29 mouse cellular contexts compared by ENCODE assay signal in the genomic region with DNA sequence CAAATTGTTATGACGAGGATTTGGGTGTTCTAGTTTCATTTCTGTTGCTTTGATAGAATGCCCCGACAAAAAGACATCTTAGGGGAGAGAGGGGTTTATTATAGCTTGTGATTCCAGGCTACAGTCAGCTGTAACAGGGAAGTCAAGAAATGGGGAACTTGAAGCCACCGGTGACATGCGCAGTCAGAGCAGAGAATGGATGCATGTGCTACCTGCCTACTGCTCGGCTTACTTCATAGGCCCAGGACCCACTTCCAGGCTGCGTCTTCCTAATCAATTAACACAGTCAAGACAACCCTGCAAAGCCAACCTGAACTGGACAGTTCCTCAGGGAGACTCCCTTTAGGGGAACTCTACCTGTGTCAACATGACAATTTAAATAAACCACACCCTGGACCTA. TPM values are rescaled to one million over a fixed set of nuclear protein-coding genes. Genes with fewer than 3 reads are reported as not detected.
A peak's percentile ranks its signal among the peaks of the same experiment; 100 is the strongest.
DNase-seq lines count a peak whose midpoint lies in the region; ATAC-seq and TF ChIP-seq lines count a peak whose summit lies in the region.
"Had no signal": no experiment of that assay in that cellular context is flagged by ENCODE, and none has a peak within 500 bp of the region (broad histone marks: within the 10 kb centered on the region; RNA-seq: fewer than 3 reads in every experiment).

No protein-coding gene starts in this region.

- no peak for TF ChIP-seq POLR2A in MEL (IDR thresholded peaks at IDR 0.05; ENCODE audit: control insufficient read depth in 1 of 2, insufficient read depth in 1 of 2, low read depth in 1 of 2, low read length in 2 of 2, poor library complexity in 1 of 2)

- peaks cover 6 to 37% of the 10 kb centered on the region in 2 experiments; a peak in 3 of 4 replicates for H3K36me3 ChIP-seq in MEL (ENCODE audit: control insufficient read depth in 1 of 2, insufficient read depth in 2 of 2, low read length in 2 of 2)
- H3K36me3 ChIP-seq in splenic B cell, adult 2 months (ENCODE audit: control insufficient read depth, insufficient read depth, low read length, poor library complexity, severe bottlenecking) = no peaks in the 10 kb centered on the region
- H3K36me3 ChIP-seq in midbrain, postnatal 0 days (ENCODE audit: insufficient read depth, low read length) = no peaks in the 10 kb centered on the region
- H3K36me3 ChIP-seq: embryonic facial prominence, embryonic 13.5 days; forebrain, embryonic 15.5 days; limb, embryonic 15.5 days; liver, embryonic 13.5 days; midbrain, embryonic 12.5 days; neural tube, embryonic 15.5 days had no signal

- H3K4me3 ChIP-seq in MEL (ENCODE audit: control insufficient read depth in 1 of 2, insufficient read depth in 1 of 2, low read depth in 2 of 2, low read length in 2 of 2) = no peak overlapping the region
- H3K4me3 ChIP-seq in midbrain, postnatal 0 days (ENCODE audit: low read depth, low read length) = no peak overlapping the region
- H3K4me3 ChIP-seq: embryonic facial prominence, embryonic 13.5 days; forebrain, embryonic 10.5 days; forebrain, embryonic 15.5 days; limb, embryonic 10.5 days; limb, embryonic 15.5 days; liver, embryonic 13.5 days; midbrain, embryonic 12.5 days; neural tube, embryonic 15.5 days had no signal

- no peak for TF ChIP-seq RAD21 in MEL (IDR thresholded peaks at IDR 0.05; ENCODE audit: low read depth, low read length)

- H3K27me3 ChIP-seq in MEL (ENCODE audit: control insufficient read depth in 1 of 2, insufficient read depth in 2 of 2, low read length in 2 of 2) = no peaks in the 10 kb centered on the region
- H3K27me3 ChIP-seq in splenic B cell, adult 2 months (ENCODE audit: control insufficient read depth, insufficient read depth, low read length, poor library complexity, severe bottlenecking) = no peaks in the 10 kb centered on the region
- H3K27me3 ChIP-seq in midbrain, postnatal 0 days (ENCODE audit: insufficient read depth, low read length) = no peaks in the 10 kb centered on the region
- H3K27me3 ChIP-seq: CH12.LX; embryonic facial prominence, embryonic 13.5 days; forebrain, embryonic 15.5 days; limb, embryonic 15.5 days; liver, embryonic 13.5 days; midbrain, embryonic 12.5 days; neural tube, embryonic 15.5 days; Patski had no signal

- peaks cover 19 to 27% of the 10 kb centered on the region in 2 experiments for H3K4me1 ChIP-seq in MEL (ENCODE audit: control insufficient read depth in 1 of 2, insufficient read depth in 2 of 2, low read length in 2 of 2)
- H3K4me1 ChIP-seq in midbrain, postnatal 0 days (ENCODE audit: insufficient read depth, low read length) = 0 out of 2 replicates have a peak, but pooled peaks cover 9% of the 10 kb centered on the region
- H3K4me1 ChIP-seq: limb, embryonic 15.5 days had no signal

- no peak overlapping the region for H3K4me2 ChIP-seq in midbrain, postnatal 0 days (ENCODE audit: low read depth, low read length, poor library complexity, severe bottlenecking)
- H3K4me2 ChIP-seq: embryonic facial prominence, embryonic 13.5 days; forebrain, embryonic 15.5 days; heart, embryonic 11.5 days; hindbrain, embryonic 14.5 days; limb, embryonic 15.5 days; liver, embryonic 13.5 days; midbrain, embryonic 12.5 days; neural tube, embryonic 15.5 days had no signal

- peak overlapping the region; percentile 26; the same call in 1 of the 2 replicates for H3K27ac ChIP-seq in MEL (ENCODE audit: control insufficient read depth, low read depth, low read length)
- no peak overlapping the region for H3K27ac ChIP-seq in midbrain, postnatal 0 days (ENCODE audit: low read depth, low read length)
- H3K27ac ChIP-seq: embryonic facial prominence, embryonic 13.5 days; forebrain, embryonic 10.5 days; forebrain, embryonic 15.5 days; hindbrain, embryonic 14.5 days; kidney, postnatal 0 days; limb, embryonic 10.5 days; limb, embryonic 15.5 days; liver, embryonic 13.5 days; midbrain, embryonic 12.5 days; neural tube, embryonic 15.5 days had no signal

- 93% methylated on average over 6 of the region's 6 CpGs for WGBS in midbrain, postnatal 0 days

- no peaks in the 10 kb centered on the region for H3K9me3 ChIP-seq in MEL (replicated peaks; ENCODE audit: insufficient read depth, low read length)
- H3K9me3 ChIP-seq in midbrain, postnatal 0 days (ENCODE audit: low read length) = no peaks in the 10 kb centered on the region
- H3K9me3 ChIP-seq: embryonic facial prominence, embryonic 13.5 days; forebrain, embryonic 10.5 days; forebrain, embryonic 15.5 days; limb, embryonic 10.5 days; limb, embryonic 15.5 days; liver, embryonic 13.5 days; midbrain, embryonic 12.5 days; neural tube, embryonic 15.5 days had no signal

- TF ChIP-seq EP300 in MEL (IDR thresholded peaks at IDR 0.05; ENCODE audit: low read depth in 1 of 2, low read length in 2 of 2) = no peak

- H3K79me2 ChIP-seq in MEL (ENCODE audit: control insufficient read depth, insufficient read depth, low read length, poor library complexity) = peaks cover 37% of the 10 kb centered on the region

- peak overlapping the region; percentile 11; the same call in 1 of the 2 replicates for H3K9ac ChIP-seq in MEL (ENCODE audit: control insufficient read depth, low read depth, low read length, poor library complexity, severe bottlenecking)
- H3K9ac ChIP-seq in midbrain, postnatal 0 days (replicated peaks; ENCODE audit: low read length, poor library complexity, severe bottlenecking) = no peak overlapping the region
- H3K9ac ChIP-seq: embryonic facial prominence, embryonic 13.5 days; forebrain, embryonic 15.5 days; hindbrain, embryonic 14.5 days; limb, embryonic 15.5 days; liver, embryonic 13.5 days; midbrain, embryonic 12.5 days; neural tube, embryonic 15.5 days had no signal

- no peak for TF ChIP-seq CTCF in MEL (IDR thresholded peaks at IDR 0.05 in 2 of 3, conservative IDR thresholded peaks at IDR 0.05 in 1 of 3; ENCODE audit: control insufficient read depth in 1 of 3, insufficient read depth in 1 of 3, low read depth in 2 of 3, low read length in 3 of 3, poor library complexity in 1 of 3, severe bottlenecking in 1 of 3)
- TF ChIP-seq CTCF in midbrain, postnatal 0 days (IDR thresholded peaks at IDR 0.05) = no peak

- ATAC-seq in megakaryocyte, adult 5-6 weeks (ENCODE audit: poor library complexity, severe bottlenecking) = peak; percentile 92
- no peak for ATAC-seq in midbrain, postnatal 0 days (ENCODE audit: low FRiP score)
- ATAC-seq: forebrain, embryonic 15.5 days; Patski had no signal

- DNase-seq in lung, postnatal 36 days = peak; percentile 21
- DNase-seq in lung, adult 18-20 months = no peak
- peak; percentile 75 for DNase-seq in MEL (ENCODE audit: low read depth, low spot score)
- DNase-seq in splenic B cell, adult 2 months (ENCODE audit: low read depth, low spot score) = peak; percentile 67
- no peak for DNase-seq in midbrain, postnatal 0 days (ENCODE audit: low spot score)
- DNase-seq in kidney, adult 11 months = no peak
- DNase-seq: adrenal gland, postnatal 14 days; cerebellum, adult 11 months; cerebellum, adult 9-10 months; cerebellum, postnatal 36 days; heart, postnatal 4 days; kidney, adult 8-10 months; liver, embryonic 13.5 days; lung, adult 2 months; lung, postnatal 10 days; right cerebral cortex, postnatal 25 days had no signal

TF ChIP-seq in MEL, 35 proteins besides CTCF, POLR2A, EP300 and RAD21:
- TF ChIP-seq BHLHE40 (IDR thresholded peaks at IDR 0.05; ENCODE audit: borderline replicate concordance, low read depth, low read length) (no peak), MXI1 (IDR thresholded peaks at IDR 0.05; ENCODE audit: low read depth, low read length) (no peak), ETS1 (IDR thresholded peaks at IDR 0.05; ENCODE audit: low read depth, low read length) (peak; percentile 77), NELFE (IDR thresholded peaks at IDR 0.05; ENCODE audit: low read depth, low read length) (no peak), ZNF384 (IDR thresholded peaks at IDR 0.05; ENCODE audit: low read depth, low read length) (no peak), SIN3A (IDR thresholded peaks at IDR 0.05; ENCODE audit: low read length) (peak; percentile 56), POLR2AphosphoS2 (IDR thresholded peaks at IDR 0.05; ENCODE audit: low read length) (no peak), MAX (IDR thresholded peaks at IDR 0.05; ENCODE audit: low read length) (peak; percentile 28; the same call in 1 of the 2 replicates), NRF1 (IDR thresholded peaks at IDR 0.05; ENCODE audit: insufficient read depth, low read depth, low read length, poor library complexity, severe bottlenecking) (peak; percentile 72), MYC (IDR thresholded peaks at IDR 0.05; ENCODE audit: low read depth, low read length) (peak; percentile 60; the same call in 1 of the 2 replicates), MYB (IDR thresholded peaks at IDR 0.05; ENCODE audit: low read depth, low read length) (no peak)

RNA-seq across cellular contexts. Expression of a gene that starts 5.7 kb away (rescaled TPM):
- 16.6 and 16.7 TPM in 2 replicates for total RNA-seq in MEL (2012; rRNA removed)
- 10 to 100 TPM in 1 of 2 experiments, not detected in 1; 14.9 TPM for polyA plus RNA-seq in MEL (2012; ENCODE audit: insufficient read depth in 1 of 2, insufficient read length in 2 of 2, low read depth in 1 of 2, low replicate concordance in 2 of 2, missing spikeins in 1 of 2)
- total RNA-seq in megakaryocyte, adult 5-6 weeks (2015) = 9.5 and 10.0 TPM in 2 replicates
- 9.7 and 14.6 TPM in 2 replicates for total RNA-seq in megakaryocyte, adult 5-6 weeks (2017)
- total RNA-seq in midbrain, postnatal 0 days (2014; rRNA removed) = 60.9 and 63.0 TPM in 2 replicates
- polyA plus RNA-seq in midbrain, postnatal 0 days (2015; fragmentation: Nextera tagmentation; extraction: Ambion mirVana) = 44.4 and 44.8 TPM in 2 replicates

Comparison
In these comparisons a context has a peak if more than half of its experiments do, and no peak if none do; other contexts are left out.
1. DNase-seq: peak in lung, postnatal 36 days (single experiment), MEL (single experiment) and splenic B cell, adult 2 months (single experiment); none in lung, adult 18-20 months (0 of 2), midbrain, postnatal 0 days (single experiment) and kidney, adult 11 months (single experiment).